Mouse (Mus musculus) A20 (cell line): ENCODE measurements around the gene Sorcs2.

Source experiments
- DNase-seq: peaks from one replicate; pipeline ENCODE4 v3.0.0-alpha.2; 2011; ENCODE audit warnings: low read depth, low spot score

The Sorcs2 gene

GRCm38 (mm10) chr5:36075172-36076074 is 322.5 kb downstream of the Sorcs2 start:
- DNase-seq: no peak

- DNase-seq: no peak
Measured at GRCm38 (mm10) chr5:36069503-36070360, 328.2 kb downstream of the Sorcs2 start.

GRCm38 (mm10) chr5:36067651-36068181 is 330.2 kb downstream of the Sorcs2 start:
- no peak for DNase-seq

- no peak for DNase-seq
Measured at GRCm38 (mm10) chr5:36057804-36058322, 340.1 kb downstream of the Sorcs2 start.

- DNase-seq: no peak
Measured at GRCm38 (mm10) chr5:36056921-36057320, 341.0 kb downstream of the Sorcs2 start.

GRCm38 (mm10) chr5:36055876-36056275 is 342.1 kb downstream of the Sorcs2 start:
- no peak for DNase-seq

- peak; percentile 29 for DNase-seq
Measured at GRCm38 (mm10) chr5:36054498-36054897, 343.4 kb downstream of the Sorcs2 start.

GRCm38 (mm10) chr5:36043154-36043553 is 354.8 kb downstream of the Sorcs2 start:
- no peak for DNase-seq

GRCm38 (mm10) chr5:36041756-36042155 is 356.2 kb downstream of the Sorcs2 start:
- no peak for DNase-seq

GRCm38 (mm10) chr5:36041236-36041562 is 356.7 kb downstream of the Sorcs2 start:
- no peak for DNase-seq

- no peak for DNase-seq
Measured at GRCm38 (mm10) chr5:36040398-36041235, 357.3 kb downstream of the Sorcs2 start.

- DNase-seq: no peak
Measured at GRCm38 (mm10) chr5:36039596-36039995, 358.3 kb downstream of the Sorcs2 start.

GRCm38 (mm10) chr5:36033531-36034426 is 364.2 kb downstream of the Sorcs2 start:
- DNase-seq: peak; percentile 68

- no peak for DNase-seq
Measured at GRCm38 (mm10) chr5:36025076-36025475, 372.9 kb downstream of the Sorcs2 start.

GRCm38 (mm10) chr5:36024003-36024685 is 373.8 kb downstream of the Sorcs2 start:
- DNase-seq: no peak

GRCm38 (mm10) chr5:36022361-36022760 is 375.6 kb downstream of the Sorcs2 start:
- DNase-seq: no peak

GRCm38 (mm10) chr5:36021091-36021490 is 376.8 kb downstream of the Sorcs2 start:
- no peak for DNase-seq

- DNase-seq: peak; percentile 70
Measured at GRCm38 (mm10) chr5:36018366-36018765, 379.6 kb downstream of the Sorcs2 start.

- no peak for DNase-seq
Measured at GRCm38 (mm10) chr5:36009405-36009804, 388.5 kb downstream of the Sorcs2 start.
